Mouse (Mus musculus): ENCODE results near the gene Scd2.
"Not testable (repeated sequence)": the region's sequence is repeated elsewhere in the genome, so short reads cannot be mapped to it uniquely, and the experiment has no call there.

The Scd2 gene

GRCm38 (mm10) chr19:44292941-44293768, at the start of gene Scd2:
Scd2 (plus strand) TSS chr19:44293674.
- no peak for DNase-seq (ENCODE audit: low spot score)

DNA sequence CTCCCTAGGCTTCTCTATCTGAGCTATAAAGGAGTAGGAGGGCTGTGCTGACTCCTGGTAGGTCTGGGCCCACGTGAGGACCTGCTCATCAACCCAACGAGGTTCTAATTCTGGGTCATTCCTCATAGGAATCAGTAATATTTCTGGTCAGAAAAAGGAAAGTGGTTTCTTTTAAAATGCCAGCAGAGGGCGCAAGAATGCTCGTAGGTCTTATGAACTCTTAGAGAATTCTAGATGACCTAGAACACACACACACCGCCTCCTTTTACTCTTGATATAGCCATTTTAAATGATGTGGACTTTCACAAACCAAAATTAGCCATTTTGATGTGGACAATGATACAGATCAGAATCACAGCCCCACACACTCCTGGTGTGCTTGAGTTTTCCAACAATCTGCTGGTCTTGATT, 47.7 kb upstream of the Scd2 start:
- DNase-seq (ENCODE audit: low spot score), result no peak

GRCm38 (mm10) chr19:44246341-44246911, 47.0 kb upstream of the Scd2 start:
- DNase-seq (ENCODE audit: low spot score), result no peak

DNA sequence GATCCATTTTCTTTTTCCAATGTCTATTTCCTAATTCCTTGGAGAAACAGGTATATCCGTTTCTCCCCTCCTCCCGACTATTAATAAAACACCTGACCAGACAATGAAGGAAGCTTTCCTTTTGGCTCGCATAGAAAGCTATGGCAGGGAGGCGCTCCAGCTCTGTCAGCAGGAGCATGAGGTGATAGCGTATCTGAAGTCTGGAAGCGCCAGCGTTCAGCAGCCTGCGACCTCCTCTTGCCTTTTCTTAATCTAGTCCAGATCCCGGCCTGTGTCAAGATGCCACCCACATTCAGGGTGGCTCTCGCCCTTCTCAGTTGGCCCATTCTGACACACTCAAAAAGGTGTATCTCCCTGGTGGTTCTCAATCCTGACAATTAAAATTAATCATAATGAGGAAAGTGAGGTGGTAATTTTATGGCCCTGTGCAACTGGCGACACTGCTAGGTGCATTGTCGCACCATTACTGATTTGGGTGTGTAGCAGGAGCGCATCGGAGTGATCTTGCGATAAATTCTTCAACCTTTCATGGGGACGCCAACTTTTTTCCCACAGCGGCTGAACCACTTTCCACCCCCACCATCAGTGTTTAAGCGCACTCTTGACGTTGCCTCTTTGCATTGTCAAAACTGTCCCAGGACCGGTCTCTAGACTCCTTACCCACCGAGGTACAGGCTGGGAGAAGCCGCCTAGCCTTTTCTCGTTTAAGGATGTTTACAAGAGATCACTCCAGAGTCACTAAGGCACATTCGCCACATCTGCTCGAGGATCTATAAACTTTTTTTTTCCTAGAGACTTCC, 46.0 kb upstream of the Scd2 start:
- no peak for DNase-seq (ENCODE audit: low spot score)

DNA sequence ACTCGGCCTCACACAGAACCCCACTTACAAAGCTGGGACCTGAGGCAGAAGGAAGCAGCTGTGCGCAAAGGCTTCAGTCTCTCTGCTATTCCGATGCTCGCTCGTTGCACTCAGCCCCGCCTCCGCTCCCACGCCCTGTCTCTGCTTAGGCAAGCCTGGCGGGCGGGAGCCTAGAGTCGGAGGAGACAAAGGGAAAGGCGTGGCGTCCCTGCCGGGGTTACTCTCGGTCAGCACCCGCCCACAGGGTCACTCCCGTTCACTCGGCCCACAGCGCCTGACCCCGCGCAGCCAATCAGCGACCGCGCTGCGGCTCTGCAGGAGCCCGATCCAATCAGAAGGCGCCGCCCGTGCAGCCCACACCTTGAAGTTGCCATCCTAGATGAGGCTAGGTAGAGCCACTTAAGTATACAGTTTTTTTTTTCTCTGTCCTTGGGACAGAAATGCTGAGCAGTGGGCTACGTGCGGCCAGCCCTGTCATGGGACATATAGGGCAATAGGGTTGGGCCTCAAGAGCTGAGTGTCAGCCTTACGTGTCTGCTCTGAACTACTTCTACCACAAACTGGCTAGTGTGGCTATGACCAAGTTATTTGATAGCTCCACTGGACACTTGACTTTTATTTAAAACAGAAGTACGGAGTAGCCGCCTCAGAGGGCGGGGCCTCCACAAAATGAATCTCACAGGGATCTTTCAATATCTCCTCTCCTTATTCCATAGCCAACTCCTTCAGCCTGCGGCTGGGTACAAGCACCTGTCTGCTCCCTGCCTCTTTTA, 45.2 kb upstream of the Scd2 start:
- peak; percentile 73 for DNase-seq (ENCODE audit: low spot score)

DNA sequence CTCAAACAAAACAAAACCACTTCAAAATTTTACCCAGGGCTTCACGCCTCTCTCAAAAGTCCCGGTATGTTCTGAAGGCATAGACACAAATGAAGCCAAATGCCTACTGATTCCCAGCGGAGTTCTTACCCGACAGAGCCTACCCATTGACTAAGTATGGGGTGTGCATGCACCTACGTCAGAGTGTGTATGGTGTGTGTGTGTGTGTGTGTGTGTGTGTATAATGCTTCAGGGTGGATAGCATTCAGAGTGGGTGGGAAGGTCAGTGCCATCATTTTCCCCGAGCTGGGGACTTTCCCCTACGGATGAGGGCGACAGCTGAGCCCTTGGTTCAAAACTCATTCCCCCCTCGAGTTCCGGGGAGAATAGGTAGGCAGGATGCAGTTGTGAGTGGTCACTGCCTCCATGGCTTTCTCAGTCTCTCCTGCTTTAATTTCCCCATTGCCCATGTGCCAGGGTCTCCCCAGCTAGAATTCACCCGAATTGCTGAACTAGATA, 44.6 kb upstream of the Scd2 start:
- DNase-seq (ENCODE audit: low spot score), result no peak

- DNase-seq (ENCODE audit: low spot score), result not testable (repeated sequence)
Observed at GRCm38 (mm10) chr19:44251138-44251537, 42.3 kb upstream of the Scd2 start.

DNA sequence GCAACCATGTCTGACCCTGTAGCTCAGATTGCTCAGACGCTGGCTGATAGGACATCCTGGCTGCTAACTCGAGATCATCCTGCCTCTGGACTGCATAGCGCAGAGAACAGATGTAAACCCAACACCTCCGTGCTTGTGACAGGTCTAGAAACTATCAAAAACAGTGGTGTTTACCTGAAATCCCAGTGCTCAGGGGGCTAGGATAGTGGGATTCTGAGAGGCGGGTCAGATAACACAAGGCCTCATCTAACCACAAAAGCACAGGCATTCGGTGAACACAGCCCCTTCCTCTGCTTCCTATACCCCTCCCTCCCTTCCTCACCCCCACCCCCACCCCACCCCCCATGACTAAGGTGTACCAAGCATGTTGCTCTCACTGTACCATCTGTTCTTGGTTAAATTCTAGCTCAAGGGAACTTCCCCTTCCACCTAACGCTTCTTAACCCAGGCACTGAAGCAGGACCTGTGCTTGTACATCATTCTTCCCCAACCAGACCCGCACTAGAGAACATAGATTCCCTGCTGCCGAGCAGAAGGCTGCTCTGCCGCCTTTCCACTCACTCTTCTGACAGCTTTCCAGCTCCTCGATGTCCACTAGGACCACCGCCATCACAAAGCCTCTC, 41.4 kb upstream of the Scd2 start:
- DNase-seq (ENCODE audit: low spot score), result no peak

- not testable (repeated sequence) for DNase-seq (ENCODE audit: low spot score)
Observed at GRCm38 (mm10) chr19:44254106-44254505, 39.4 kb upstream of the Scd2 start.

- no peak for DNase-seq (ENCODE audit: low spot score)
Observed at GRCm38 (mm10) chr19:44257377-44257966, 36.0 kb upstream of the Scd2 start.

DNA sequence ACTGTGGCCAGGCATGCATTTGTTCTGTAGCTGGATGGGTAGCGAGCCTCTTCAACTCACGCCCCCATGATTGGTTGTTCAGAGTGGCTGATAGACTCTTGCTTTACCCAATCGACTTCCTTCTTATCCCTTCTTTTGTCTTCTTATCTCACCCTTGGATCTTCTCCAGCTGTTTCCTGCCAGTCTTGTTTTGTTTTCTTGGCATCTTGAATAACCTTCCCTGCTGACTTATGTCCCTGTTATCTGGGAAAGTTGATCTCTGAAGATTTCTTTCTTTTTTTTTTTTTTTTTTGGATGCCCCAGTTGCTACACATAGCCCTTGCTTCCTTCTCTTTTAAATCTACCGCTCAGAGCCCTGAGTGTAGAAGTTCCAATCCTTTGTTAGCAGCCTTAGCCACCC, 34.0 kb upstream of the Scd2 start:
- no peak for DNase-seq (ENCODE audit: low spot score)

- DNase-seq (ENCODE audit: low spot score), result no peak
Observed at GRCm38 (mm10) chr19:44260487-44260886, 33.0 kb upstream of the Scd2 start.

DNA sequence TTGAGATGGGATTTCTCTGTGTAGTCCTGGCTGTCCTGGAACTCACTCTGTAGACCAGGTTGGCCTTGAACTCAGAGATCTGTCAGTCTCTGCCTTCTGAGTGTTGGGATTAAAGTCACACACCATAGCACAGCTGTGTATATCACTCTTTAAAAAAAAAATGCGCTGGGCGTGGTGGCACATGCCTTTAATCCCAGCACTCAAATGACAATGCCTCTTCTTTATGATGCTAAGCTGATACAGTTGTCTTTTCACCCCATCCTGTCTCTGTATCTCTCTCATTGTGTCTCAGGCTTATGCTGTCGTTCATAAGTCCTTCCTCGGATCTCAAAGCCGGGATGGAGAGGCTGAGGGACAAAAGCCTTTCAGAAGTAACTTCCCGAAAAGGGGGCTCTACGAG, 31.7 kb upstream of the Scd2 start:
- DNase-seq (ENCODE audit: low spot score), result no peak

GRCm38 (mm10) chr19:44263581-44263980, 29.9 kb upstream of the Scd2 start:
- DNase-seq (ENCODE audit: low spot score), result no peak

- DNase-seq (ENCODE audit: low spot score), result no peak
Observed at GRCm38 (mm10) chr19:44264226-44264625, 29.2 kb upstream of the Scd2 start.

DNA sequence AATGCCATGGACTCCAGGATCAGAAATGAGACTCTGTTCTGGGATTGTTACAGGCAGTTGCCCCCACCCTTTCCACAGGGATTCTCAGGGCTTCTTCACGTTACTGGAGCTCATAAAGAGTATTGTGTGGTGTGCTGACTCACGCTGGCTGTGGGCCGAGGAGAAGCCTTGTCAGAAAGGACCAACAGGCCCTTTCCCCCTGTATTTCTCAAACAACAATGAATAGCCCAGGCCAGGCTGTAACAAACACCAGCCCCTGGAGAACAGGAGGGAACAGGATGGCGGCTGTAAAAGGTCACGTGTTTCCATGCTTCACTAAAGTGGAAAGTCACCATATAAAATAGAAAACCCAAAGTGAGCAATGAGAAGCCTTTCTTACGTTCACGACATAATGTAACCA, 28.2 kb upstream of the Scd2 start:
- DNase-seq (ENCODE audit: low spot score), result no peak

- no peak for DNase-seq (ENCODE audit: low spot score)
Observed at GRCm38 (mm10) chr19:44265911-44266337, 27.6 kb upstream of the Scd2 start.

- DNase-seq (ENCODE audit: low spot score), result no peak
Observed at GRCm38 (mm10) chr19:44266458-44266823, 27.0 kb upstream of the Scd2 start.

- peak; percentile 76 for DNase-seq (ENCODE audit: low spot score)
Observed at GRCm38 (mm10) chr19:44266824-44267498, 26.5 kb upstream of the Scd2 start.

DNA sequence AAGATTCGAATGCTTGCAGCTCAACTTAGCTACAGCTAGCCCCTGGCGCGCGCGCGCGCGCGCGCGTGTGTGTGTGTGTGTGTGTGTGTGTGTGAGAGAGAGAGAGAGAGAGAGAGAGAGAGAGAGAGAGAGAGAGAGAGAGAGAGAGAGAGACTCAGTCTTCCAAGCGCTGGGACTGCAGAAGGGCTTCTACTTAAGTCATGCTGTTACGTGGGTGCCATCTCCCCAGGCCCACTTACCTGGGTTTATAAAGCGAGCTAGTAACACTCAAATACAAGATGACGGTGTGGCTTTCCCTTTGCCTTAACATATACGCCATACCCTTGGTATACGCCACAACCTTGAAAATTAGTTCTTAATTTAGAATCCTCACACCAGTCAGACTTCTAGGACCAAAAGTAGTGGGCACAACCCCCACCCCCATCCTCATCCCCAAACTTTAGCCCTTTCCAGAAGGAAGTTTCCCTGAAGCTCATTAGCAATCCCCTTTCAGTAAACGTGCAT, 25.9 kb upstream of the Scd2 start:
- no peak for DNase-seq (ENCODE audit: low spot score)

Measured in ovary, postnatal 10 days (tissue).